ENCODE assay signal across 9 mouse cellular contexts in genomic region chr1:134708274-134708673, GRCm38 (mm10).
DNase-seq lines count a peak whose midpoint lies in the region; ATAC-seq and TF ChIP-seq lines count a peak whose summit lies in the region.
"Had no signal": no experiment of that assay in that cellular context is flagged by ENCODE, and none has a peak within 500 bp of the region (broad histone marks: within the 10 kb centered on the region; RNA-seq: fewer than 3 reads in every experiment).

No protein-coding gene starts in this region.

- TF ChIP-seq EP300 in heart, postnatal 0 days (IDR thresholded peaks at IDR 0.05; ENCODE audit: low read depth): no peak

- peak overlapping the region; percentile 44; the same call in 1 of the 2 replicates for H3K4me3 ChIP-seq in heart, postnatal 0 days (ENCODE audit: low read depth, low read length)
- H3K4me3 ChIP-seq in hindbrain, embryonic 13.5 days: peak overlapping the region; percentile 58
- H3K4me3 ChIP-seq in midbrain, embryonic 14.5 days (replicated peaks; ENCODE audit: low read depth, low read length): peak overlapping the region; percentile 53
- no peak overlapping the region for H3K4me3 ChIP-seq in gastrocnemius, adult 2 months

- no peak for TF ChIP-seq CTCF in heart, postnatal 0 days (IDR thresholded peaks at IDR 0.05; ENCODE audit: low read depth)
- no peak for TF ChIP-seq CTCF in gastrocnemius, adult 2 months (IDR thresholded peaks at IDR 0.05)

- H3K4me1 ChIP-seq in heart, postnatal 0 days (ENCODE audit: control insufficient read depth, insufficient read depth): peaks cover 7% of the 10 kb centered on the region; the same call in 1 of the 2 replicates
- H3K4me1 ChIP-seq in hindbrain, embryonic 13.5 days (replicated peaks): peaks cover 53% of the 10 kb centered on the region
- H3K4me1 ChIP-seq in midbrain, embryonic 14.5 days (ENCODE audit: control insufficient read depth, insufficient read depth, low read length): peaks cover 16% of the 10 kb centered on the region

- H3K4me2 ChIP-seq in heart, postnatal 0 days (ENCODE audit: low read depth, low read length): peak overlapping the region; percentile 74; the same call in 1 of the 2 replicates
- peak overlapping the region; percentile 96 for H3K4me2 ChIP-seq in hindbrain, embryonic 13.5 days
- peak overlapping the region; percentile 74 for H3K4me2 ChIP-seq in midbrain, embryonic 14.5 days (ENCODE audit: low read length)

- H3K9me3 ChIP-seq in heart, postnatal 0 days (replicated peaks; ENCODE audit: control insufficient read depth, low read length): no peaks in the 10 kb centered on the region
- H3K9me3 ChIP-seq in hindbrain, embryonic 13.5 days: no peaks in the 10 kb centered on the region
- no peaks in the 10 kb centered on the region for H3K9me3 ChIP-seq in midbrain, embryonic 14.5 days (ENCODE audit: control insufficient read depth, low read length)
- H3K9me3 ChIP-seq: G1E had no signal

- no peak overlapping the region for H3K27ac ChIP-seq in heart, postnatal 0 days (ENCODE audit: low read depth)
- no peak overlapping the region; the same call in 1 of the 2 replicates for H3K27ac ChIP-seq in hindbrain, embryonic 13.5 days
- H3K27ac ChIP-seq in midbrain, embryonic 14.5 days (replicated peaks; ENCODE audit: low read depth, low read length): no peak overlapping the region
- no peak overlapping the region for H3K27ac ChIP-seq in gastrocnemius, adult 2 months

- peaks cover 79% of the 10 kb centered on the region for H3K27me3 ChIP-seq in heart, postnatal 0 days (ENCODE audit: control insufficient read depth, insufficient read depth, low read length)
- peaks cover 69% of the 10 kb centered on the region for H3K27me3 ChIP-seq in hindbrain, embryonic 13.5 days
- peaks cover 18% of the 10 kb centered on the region; the same call in 1 of the 2 replicates for H3K27me3 ChIP-seq in midbrain, embryonic 14.5 days (ENCODE audit: control insufficient read depth, insufficient read depth, low read length)

- no peak for DNase-seq in heart, postnatal 0 days (ENCODE audit: low spot score)
- DNase-seq in heart, adult 8-10 months (ENCODE audit: low spot score): no peak
- DNase-seq in midbrain, embryonic 14.5 days: no peak
- DNase-seq in urinary bladder, postnatal 25 days (ENCODE audit: low spot score): no peak
- no peak for DNase-seq in gastrocnemius, adult 2 months
- DNase-seq in gastrocnemius, postnatal 4 days (ENCODE audit: low spot score in 2 of 2): no peak

- ATAC-seq in heart, postnatal 0 days (ENCODE audit: insufficient read depth, low read depth): no peak
- 0 out of 2 replicates have a peak, but pooled peaks have one; percentile 1 for ATAC-seq in common myeloid progenitor, adult 5-6 weeks (replicated peaks; ENCODE audit: low read depth, poor library complexity, severe bottlenecking)
- peak; percentile 18; the same call in 1 of the 2 replicates for ATAC-seq in hindbrain, embryonic 13.5 days (ENCODE audit: low FRiP score)
- no peak for ATAC-seq in midbrain, embryonic 14.5 days (ENCODE audit: low FRiP score, low TSS enrichment)

- H3K9ac ChIP-seq in heart, postnatal 0 days (replicated peaks; ENCODE audit: low read depth, low read length): no peak overlapping the region
- peak overlapping the region; percentile 78 for H3K9ac ChIP-seq in hindbrain, embryonic 13.5 days
- peak overlapping the region; percentile 62 for H3K9ac ChIP-seq in midbrain, embryonic 14.5 days (replicated peaks; ENCODE audit: low read length)

- no peaks in the 10 kb centered on the region for H3K36me3 ChIP-seq in heart, postnatal 0 days (replicated peaks; ENCODE audit: control insufficient read depth, insufficient read depth, low read length)
- no peaks in the 10 kb centered on the region for H3K36me3 ChIP-seq in hindbrain, embryonic 13.5 days
- no peaks in the 10 kb centered on the region for H3K36me3 ChIP-seq in midbrain, embryonic 14.5 days (ENCODE audit: control insufficient read depth, insufficient read depth, low read length)
- H3K36me3 ChIP-seq: G1E had no signal

- intact Hi-C loops in gastrocnemius, adult 2 months (cut with DNase I): no loop called here

- WGBS in heart, postnatal 0 days: 18% methylated on average over 8 of the region's 8 CpGs
- 10% methylated on average over 8 of the region's 8 CpGs for WGBS in hindbrain, embryonic 13.5 days
- WGBS in midbrain, embryonic 14.5 days: 8% methylated on average over 8 of the region's 8 CpGs

Comparison
In these comparisons a context has a peak if more than half of its experiments do, and no peak if none do; other contexts are left out.
1. ATAC-seq: peak in common myeloid progenitor, adult 5-6 weeks (single experiment) and hindbrain, embryonic 13.5 days (single experiment); none in heart, postnatal 0 days (single experiment) and midbrain, embryonic 14.5 days (single experiment).
2. Peak in every context shown above with its lines, with median percentiles within 50 percentile points of each other: H3K4me2 ChIP-seq.